Mouse (Mus musculus): ENCODE data around the gene Neurl3. TPM values are rescaled to one million over a fixed set of nuclear protein-coding genes. Genes with fewer than 3 reads are reported as not detected.

Neurl3 gene
- total RNA-seq, 2 experiments from 2014 or later: 4.9 to 5.3 TPM

GRCm38 (mm10) chr1:36296466-36297149 lies 22.1 kb upstream of the Neurl3 start:
- DNase-seq: no peak

DNA sequence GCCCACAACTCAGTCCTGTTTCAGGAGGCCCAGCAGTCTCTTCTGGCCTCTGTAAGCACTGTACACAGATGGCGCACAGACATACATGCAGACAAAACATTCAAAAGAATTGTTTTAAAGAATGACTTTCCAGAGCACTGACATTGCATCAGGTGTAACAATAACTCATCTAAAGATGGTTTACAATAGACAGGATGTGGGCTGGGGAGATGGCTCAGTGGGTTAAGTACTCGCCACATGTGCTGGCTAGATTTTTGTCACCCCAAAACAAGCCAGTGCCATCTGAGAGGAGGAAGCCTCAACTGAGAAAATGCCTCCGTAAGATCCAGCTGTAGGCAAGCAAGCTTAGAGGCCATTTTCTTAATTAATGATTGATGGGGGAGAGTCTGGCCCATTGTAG lies 19.9 kb upstream of the Neurl3 start:
- DNase-seq: no peak

DNA sequence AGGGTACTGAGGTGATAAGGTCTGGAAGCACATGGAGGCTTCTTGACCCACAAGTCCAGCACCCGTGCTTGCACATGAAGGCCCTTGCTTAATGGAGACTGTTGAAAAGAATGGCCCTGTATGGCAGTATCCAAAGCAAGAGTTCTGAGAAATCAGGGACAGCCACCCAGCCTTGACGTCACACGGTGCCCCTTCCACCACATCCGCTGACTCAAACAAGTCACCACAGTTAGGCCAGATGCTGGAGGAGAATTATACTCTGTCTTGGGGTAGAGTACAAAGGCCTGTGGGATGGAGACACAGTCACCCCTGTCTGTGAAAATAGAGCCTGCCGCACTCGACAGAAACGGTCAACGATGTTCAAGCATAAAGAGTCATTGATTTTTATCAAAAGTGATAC lies 19.0 kb upstream of the Neurl3 start:
- DNase-seq: no peak

GRCm38 (mm10) chr1:36281849-36282248 lies 7.4 kb upstream of the Neurl3 start:
- DNase-seq: no peak

- no peak for DNase-seq
Measured at GRCm38 (mm10) chr1:36280938-36281337, 6.5 kb upstream of the Neurl3 start.

DNA sequence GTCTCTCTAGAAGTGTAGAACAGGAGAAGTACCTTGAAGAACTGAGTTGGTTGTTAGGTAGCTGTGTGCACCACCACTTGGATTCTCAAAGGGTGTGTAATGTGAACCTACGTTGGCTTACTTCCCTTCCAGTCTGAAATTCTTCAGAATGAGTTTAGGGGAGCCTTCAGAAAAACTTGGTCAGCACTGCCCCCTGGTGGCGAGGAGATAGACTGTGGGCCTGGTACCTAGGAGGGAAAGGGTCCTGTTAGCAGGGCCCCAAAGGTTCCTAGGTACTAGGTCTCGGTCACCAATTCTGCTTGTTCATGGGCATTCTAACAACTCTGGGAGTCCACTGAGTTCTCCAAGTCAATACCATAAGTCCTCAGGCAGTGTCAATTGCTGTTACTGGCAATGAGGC lies 4.7 kb upstream of the Neurl3 start:
- peak; percentile 90 for DNase-seq

DNA sequence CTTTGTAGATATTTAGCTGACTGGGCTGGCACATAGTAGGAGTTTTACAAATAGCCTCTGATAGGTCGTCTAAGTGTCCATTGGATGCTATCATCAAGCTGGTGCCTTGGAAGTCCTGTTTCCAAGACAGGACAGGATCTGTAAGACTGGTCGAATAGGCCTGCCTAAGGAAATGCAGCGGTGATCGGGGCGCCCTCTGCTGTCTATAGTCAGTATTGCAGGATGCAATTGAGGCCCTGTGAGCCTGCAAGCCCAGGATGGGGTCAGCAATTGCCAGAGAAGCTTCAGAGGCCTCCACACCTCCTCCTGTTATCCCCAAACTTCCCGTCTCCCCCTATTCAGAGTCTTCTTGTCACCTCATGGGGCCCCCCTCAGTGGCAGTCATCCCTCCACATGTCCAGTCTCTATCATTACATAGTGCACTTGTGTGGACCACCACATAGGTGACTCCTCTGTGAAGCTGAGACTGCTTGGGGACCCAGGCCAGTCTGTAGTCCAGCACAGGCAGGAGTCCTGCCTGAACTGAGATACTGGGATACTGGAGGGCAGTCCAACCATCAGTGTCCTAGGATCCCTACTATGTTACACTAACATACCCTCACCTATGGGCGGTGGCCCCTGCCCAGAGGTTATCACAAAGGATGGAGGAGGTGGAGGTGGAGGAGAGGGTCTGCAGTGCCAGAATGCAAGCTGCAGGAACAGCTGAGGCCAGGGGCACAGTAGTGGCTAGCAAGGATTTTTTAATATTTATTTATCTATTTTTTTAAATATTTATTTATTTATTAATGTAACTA lies 3.0 kb upstream of the Neurl3 start:
- peak; percentile 92 for DNase-seq

- DNase-seq: no peak
Measured at GRCm38 (mm10) chr1:36275635-36276389, 1.3 kb upstream of the Neurl3 start.

DNA sequence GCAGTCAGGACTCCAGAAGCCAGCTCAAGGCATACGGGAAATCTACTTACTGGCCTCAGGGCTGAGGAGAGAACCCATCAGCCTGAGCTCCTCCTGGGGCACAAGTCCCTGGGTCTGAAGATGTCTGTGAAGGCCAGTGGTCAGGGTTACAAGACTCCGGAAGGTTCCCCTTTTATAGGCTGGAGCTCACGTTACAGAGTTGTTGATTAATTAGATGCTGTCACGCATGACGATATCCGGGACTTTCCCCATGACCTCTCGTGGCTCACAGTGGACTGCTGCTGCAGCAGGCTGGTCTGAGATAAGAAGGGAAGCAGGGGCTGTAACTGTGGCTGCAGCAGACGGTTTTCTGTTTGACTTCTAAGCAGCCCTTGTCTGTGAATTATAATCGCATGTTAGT lies 1.2 kb downstream of the Neurl3 start:
- DNase-seq: peak; percentile 56

DNA sequence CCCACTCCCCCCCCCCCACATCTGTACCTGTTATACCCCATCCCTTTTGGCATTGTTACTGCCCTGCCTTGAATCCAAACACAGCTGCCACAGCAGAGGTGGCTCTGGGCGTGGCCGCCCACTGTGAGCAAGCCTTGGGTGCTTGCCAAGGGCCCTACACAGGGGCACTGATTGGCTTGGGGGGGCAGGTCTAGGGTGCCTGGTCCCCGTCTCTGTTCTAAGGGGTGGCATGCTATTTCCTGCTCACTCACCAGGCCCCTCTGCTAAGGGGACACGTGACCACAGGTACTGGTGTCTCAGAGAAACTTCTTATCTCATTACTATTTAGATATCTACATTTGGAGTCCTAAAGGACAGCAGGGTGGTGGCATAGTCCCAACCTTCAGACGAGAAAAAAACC lies 1.9 kb downstream of the Neurl3 start:
- DNase-seq: peak; percentile 58

- no peak for DNase-seq
Measured at GRCm38 (mm10) chr1:36271516-36272230, 2.8 kb downstream of the Neurl3 start.

- peak; percentile 48 for DNase-seq
Measured at GRCm38 (mm10) chr1:36270666-36271065, 3.8 kb downstream of the Neurl3 start.

- DNase-seq: peak; percentile 32
Measured at GRCm38 (mm10) chr1:36269121-36269795, 5.2 kb downstream of the Neurl3 start.

- no peak for DNase-seq
Measured at GRCm38 (mm10) chr1:36267595-36267994, 6.9 kb downstream of the Neurl3 start.

DNA sequence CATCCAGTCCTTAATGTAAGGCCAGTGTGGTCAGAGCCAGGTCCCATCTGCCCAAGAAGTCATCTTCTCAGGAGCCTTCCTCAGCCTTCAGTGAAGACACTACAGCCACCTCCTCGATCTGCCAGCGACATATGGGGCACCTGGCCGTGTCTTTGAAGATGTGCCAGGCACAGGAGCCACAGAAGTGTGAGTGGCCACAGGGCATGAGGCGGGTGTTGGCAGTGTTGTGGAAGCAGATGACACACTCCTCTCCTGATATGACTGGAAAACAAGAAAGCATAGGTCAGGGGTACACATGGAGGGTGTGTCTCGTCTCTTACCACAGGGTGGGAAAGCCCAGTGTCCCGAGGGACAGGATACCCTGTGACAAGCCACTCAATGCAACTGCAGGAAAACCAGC lies 8.2 kb downstream of the Neurl3 start:
- no peak for DNase-seq

DNA sequence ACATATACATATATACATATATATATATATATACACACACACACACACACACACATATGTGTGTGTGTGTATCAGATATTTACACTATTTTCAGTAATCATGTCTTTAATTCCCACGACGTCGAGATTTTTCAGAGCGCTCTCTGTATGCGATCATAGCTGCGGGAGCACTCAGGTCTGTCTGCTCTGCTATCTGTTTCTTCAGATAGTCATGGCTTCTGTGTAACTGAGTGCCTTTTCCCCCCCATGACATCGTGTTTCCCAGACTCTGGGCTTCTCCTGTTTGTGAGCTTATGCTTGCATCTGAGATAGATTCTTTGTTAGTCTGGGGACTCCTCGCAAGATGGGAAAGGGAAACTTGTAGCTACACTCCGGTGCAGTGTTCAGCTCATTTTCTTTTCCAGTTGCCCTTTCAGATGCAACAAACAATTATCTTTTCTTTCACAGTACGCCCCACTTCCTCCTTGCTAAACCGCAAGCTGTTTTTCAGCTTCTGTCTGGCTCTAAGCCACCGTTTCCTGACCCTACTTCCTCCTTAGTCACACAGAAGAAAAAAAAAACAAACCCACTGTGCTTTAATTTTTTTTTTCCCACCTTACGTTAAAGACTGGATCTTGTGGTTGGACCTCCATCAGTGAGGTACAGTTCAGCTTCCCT lies 10.5 kb downstream of the Neurl3 start:
- peak; percentile 71 for DNase-seq

DNA sequence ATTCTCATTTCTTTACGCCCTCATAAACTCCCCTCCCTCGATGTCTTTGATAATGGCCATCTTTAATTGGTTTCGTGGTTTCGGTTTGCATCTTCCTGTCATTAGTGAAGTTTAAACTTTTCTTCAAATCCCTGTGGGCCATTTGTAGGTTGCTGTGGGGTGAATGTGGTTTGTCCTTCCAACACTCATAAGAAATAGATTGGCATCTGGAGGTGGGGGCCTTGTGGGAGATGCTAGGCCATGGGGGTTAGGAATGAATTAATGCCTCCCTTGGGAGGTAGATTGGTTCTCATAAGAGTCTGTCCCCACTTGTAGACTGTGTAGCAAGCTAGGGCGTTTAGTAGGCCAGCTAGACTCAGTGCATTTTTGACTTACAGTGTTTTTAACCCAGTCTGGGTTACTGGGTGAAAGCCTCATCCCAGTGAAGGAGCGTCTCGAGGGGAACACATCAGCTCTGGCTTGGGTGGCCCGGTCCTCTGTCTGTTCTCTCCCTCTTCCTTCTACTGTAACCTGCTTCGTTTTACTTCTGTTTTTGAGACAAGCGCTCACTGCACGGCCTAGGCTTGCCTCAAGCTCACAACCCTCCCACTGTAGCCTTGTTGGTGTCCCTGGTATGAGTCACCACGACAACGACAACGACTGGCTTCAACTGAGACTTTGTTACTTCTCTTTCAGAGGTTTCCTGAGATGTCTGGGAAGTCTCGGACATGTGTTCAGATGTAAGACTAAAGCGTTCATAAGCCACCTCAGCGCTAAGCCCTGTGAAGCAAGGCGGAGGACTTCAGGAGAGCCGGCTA lies 12.6 kb downstream of the Neurl3 start:
- no peak for DNase-seq

DNA sequence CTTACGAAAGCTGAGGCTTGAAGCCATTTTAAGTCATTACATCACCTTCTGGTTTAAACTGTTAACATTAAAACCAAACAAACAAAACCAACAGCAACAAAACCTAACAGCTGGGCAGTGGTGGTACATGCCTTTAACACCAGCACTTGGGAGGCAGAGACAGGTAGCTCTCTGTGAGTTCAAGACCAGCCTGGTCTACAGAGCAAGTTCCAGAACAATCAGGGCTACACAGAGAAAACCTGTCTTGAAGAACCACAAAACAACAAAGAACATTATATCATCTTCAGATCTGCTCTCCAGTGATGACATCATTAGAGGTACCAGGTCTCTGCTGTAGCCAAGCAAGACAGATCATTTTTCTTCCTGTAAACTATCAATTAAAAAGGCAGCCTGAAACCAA lies 14.1 kb downstream of the Neurl3 start:
- no peak for DNase-seq

DNA sequence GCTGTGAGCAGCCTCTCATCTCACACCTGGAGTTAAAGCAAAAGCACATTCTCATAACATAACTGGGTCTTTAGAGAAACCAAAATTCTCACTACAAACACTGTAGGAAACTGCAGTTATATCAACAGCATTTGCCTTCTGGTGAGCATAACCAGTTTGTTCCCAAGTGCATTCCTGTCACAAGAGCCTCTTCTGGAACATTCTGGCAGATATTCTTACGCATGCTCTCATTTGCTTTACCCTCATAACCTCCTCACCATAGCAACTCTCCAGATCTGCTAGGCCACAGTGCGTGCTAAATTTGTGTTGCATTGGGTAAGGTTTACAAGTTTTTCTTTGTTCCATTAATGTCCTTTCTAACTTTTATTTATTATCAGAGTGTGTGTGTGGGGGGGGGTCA lies 15.2 kb downstream of the Neurl3 start:
- no peak for DNase-seq

- DNase-seq: no peak
Measured at GRCm38 (mm10) chr1:36258631-36259030, 15.8 kb downstream of the Neurl3 start.

- no peak for DNase-seq
Measured at GRCm38 (mm10) chr1:36257276-36257675, 17.2 kb downstream of the Neurl3 start.

All from heart, postnatal 4 days (tissue).